Mouse (Mus musculus): Measurements from ENCODE around the gene Pfkfb4. TPM values are rescaled to one million over a fixed set of nuclear protein-coding genes. Genes with fewer than 3 reads are reported as not detected.

The Pfkfb4 gene
- polyA plus RNA-seq, 1 experiment from 2014 or later, result 22.9 TPM

DNA sequence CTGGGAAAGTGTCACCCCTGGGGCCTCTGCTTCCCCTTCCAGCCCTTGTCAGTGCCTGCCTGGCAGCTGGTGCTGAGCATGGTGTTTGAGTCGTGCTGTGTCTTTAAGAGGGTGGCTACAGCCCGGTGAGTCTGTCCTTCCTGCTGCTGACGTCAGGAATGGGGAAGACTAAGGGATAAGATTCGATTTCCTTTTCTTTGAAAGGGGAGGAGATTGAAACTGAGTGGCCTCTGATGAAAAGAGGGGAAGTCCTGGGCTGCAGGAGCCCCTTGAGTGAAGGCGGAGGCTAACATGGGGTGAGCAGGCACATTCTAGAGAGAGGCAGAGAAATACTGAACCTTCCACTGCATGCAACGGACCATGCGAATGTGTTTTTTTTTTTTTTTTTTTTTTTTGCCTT lies 63.1 kb downstream of the Pfkfb4 start:
- no peaks in the 10 kb centered on the region for H3K27me3 ChIP-seq (replicated peaks)
- H3K4me1 ChIP-seq, result peaks cover 25% of the 10 kb centered on the region
- no peaks in the 10 kb centered on the region for H3K9me3 ChIP-seq
- H3K4me2 ChIP-seq (replicated peaks), result peak overlapping the region; percentile 40
- peak; percentile 48; the same call in 1 of the 2 replicates for ATAC-seq (ENCODE audit: low FRiP score, low read depth)
- H3K36me3 ChIP-seq, result peaks cover 29% of the 10 kb centered on the region
- H3K27ac ChIP-seq, result no peak overlapping the region
- 0 out of 2 replicates have a peak overlapping the region, but pooled peaks have one; percentile 15 for H3K4me3 ChIP-seq
- 0 out of 2 replicates have a peak overlapping the region, but pooled peaks have one; percentile 21 for H3K9ac ChIP-seq
- 15% methylated on average over 7 of the region's 7 CpGs for WGBS

DNA sequence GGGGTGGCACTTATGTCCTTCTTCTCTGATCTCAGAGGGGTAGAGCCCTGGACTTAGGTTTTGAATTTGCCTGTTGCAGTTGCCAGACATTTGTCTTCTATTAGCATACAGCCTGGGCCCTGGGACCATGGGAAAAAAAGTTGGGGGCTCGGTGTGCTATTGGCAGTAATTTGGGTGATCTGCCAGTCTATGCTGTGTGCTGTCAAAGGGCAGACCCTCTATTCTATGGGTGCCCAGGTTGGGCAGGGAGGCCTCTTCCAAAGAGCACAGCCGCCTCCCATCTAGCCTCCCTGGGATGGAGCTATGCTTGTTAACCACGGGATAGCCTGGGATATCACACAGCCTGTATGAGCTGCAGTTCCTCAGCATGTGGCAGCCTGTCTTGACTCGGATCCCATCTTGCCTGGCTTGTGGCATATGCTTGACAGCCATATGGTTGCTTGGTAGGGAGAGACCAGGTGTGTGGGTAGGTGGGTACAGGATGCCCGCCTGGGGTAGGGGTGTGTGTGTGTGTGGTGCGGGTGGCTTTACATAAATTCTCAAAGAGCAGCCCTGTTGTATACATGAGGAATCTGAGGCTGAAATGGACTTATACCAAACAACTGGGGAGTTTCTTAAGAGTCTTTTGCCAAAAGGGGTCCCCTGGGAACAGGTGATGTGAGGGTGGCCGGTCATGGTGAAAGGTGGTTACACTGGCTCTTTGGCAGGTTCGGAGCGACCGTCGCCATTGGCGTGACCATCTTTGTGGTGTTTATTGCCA lies 63.9 kb downstream of the Pfkfb4 start:
- Histone ChIP-seq H3K4me2 (replicated peaks) (peak overlapping the region; percentile 40), H3K27ac (no peak overlapping the region), H3K27me3 (replicated peaks) (no peaks in the 10 kb centered on the region), H3K36me3 (peaks cover 36% of the 10 kb centered on the region), H3K4me3 (0 out of 2 replicates have a peak overlapping the region, but pooled peaks have one; percentile 15), H3K9ac (0 out of 2 replicates have a peak overlapping the region, but pooled peaks have one; percentile 21), H3K4me1 (peaks cover 25% of the 10 kb centered on the region), H3K9me3 (no peaks in the 10 kb centered on the region)
- ATAC-seq (ENCODE audit: low FRiP score, low read depth), result no peak
- 93% methylated on average over 12 of the region's 12 CpGs for WGBS

DNA sequence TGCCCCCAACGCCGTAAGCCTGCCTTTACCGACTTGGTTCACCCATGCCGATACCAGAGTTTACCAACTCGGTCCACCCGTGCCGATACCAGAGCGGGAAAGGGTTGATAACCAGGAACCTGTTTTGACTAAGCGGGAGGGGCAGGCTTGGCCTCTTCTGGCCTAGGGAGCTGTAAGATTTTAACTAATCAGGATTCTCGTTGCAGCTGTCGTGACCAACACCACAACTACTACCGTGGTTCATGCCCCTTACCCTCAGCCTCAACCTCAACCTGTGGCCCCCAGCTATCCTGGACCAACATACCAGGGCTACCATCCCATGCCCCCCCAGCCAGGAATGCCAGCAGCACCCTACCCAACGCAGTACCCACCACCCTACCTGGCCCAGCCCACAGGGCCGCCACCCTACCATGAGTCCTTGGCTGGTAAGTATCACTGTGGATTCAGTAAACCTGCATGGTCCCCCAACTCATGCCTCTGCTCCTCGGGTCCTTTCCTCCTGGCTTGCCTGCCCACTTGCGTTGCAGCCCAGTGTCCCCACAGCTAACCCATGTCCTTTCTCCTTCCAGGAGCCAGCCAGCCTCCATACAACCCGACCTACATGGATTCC lies 64.6 kb downstream of the Pfkfb4 start:
- Histone ChIP-seq H3K36me3 (peaks cover 42% of the 10 kb centered on the region), H3K9ac (no peak overlapping the region), H3K27me3 (replicated peaks) (no peaks in the 10 kb centered on the region), H3K4me1 (peaks cover 25% of the 10 kb centered on the region), H3K9me3 (no peaks in the 10 kb centered on the region), H3K4me2 (replicated peaks) (no peak overlapping the region), H3K4me3 (no peak overlapping the region), H3K27ac (no peak overlapping the region)
- 93% methylated on average over 17 of the region's 17 CpGs for WGBS
- ATAC-seq (ENCODE audit: low FRiP score, low read depth), result no peak

DNA sequence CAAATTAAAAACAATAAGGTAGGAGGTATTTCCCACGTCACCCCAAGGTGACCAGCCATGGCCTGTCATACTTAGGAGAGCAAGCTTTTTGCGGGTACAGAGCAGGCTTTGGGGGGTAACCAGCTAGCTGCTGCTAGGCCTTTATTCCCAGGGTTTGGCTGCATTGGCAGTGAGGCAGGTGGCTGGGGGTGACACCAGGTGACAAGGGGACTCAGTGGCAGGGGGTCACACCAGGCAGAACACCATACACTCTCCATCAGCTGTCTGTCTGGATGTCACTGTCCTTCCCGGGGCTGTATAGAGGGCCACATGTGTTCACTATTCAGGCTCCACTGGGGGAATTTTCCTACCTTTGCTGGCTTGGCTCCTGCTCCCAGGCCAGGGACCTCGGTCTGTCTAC lies 65.3 kb downstream of the Pfkfb4 start:
- Histone ChIP-seq H3K9ac (no peak overlapping the region), H3K9me3 (no peaks in the 10 kb centered on the region), H3K4me1 (peaks cover 25% of the 10 kb centered on the region), H3K36me3 (peaks cover 45% of the 10 kb centered on the region), H3K27me3 (replicated peaks) (no peaks in the 10 kb centered on the region), H3K4me3 (no peak overlapping the region), H3K4me2 (replicated peaks) (no peak overlapping the region), H3K27ac (no peak overlapping the region)
- 95% methylated on average over 4 of the region's 4 CpGs for WGBS
- ATAC-seq (ENCODE audit: low FRiP score, low read depth), result no peak

DNA sequence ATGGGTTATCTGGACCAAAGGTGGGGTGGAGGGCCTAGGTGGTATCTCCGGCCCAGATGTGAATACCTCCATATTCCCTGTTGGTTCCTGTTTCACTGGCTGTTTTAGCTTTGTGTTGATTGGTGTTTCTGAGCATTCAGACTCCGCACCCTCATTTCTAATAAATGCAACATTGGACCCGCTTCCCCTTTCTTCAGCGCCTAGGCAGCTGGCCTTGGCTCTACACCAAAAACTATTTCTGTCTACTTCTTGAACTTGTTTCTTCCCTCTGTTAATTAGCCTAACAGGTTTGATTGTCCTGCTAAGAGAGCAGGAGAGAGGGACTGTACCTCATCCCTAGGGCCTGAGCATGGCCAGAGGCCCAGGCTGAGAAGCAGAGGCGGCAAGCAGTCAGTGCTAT lies 66.0 kb downstream of the Pfkfb4 start:
- H3K27ac ChIP-seq, result no peak overlapping the region
- no peak overlapping the region for H3K4me3 ChIP-seq
- no peak overlapping the region for H3K4me2 ChIP-seq (replicated peaks)
- WGBS, result 98% methylated on average over 5 of the region's 5 CpGs
- peaks cover 47% of the 10 kb centered on the region for H3K36me3 ChIP-seq
- H3K9ac ChIP-seq, result no peak overlapping the region
- ATAC-seq (ENCODE audit: low FRiP score, low read depth), result no peak
- H3K27me3 ChIP-seq (replicated peaks), result no peaks in the 10 kb centered on the region
- H3K4me1 ChIP-seq, result peaks cover 25% of the 10 kb centered on the region
- no peaks in the 10 kb centered on the region for H3K9me3 ChIP-seq

DNA sequence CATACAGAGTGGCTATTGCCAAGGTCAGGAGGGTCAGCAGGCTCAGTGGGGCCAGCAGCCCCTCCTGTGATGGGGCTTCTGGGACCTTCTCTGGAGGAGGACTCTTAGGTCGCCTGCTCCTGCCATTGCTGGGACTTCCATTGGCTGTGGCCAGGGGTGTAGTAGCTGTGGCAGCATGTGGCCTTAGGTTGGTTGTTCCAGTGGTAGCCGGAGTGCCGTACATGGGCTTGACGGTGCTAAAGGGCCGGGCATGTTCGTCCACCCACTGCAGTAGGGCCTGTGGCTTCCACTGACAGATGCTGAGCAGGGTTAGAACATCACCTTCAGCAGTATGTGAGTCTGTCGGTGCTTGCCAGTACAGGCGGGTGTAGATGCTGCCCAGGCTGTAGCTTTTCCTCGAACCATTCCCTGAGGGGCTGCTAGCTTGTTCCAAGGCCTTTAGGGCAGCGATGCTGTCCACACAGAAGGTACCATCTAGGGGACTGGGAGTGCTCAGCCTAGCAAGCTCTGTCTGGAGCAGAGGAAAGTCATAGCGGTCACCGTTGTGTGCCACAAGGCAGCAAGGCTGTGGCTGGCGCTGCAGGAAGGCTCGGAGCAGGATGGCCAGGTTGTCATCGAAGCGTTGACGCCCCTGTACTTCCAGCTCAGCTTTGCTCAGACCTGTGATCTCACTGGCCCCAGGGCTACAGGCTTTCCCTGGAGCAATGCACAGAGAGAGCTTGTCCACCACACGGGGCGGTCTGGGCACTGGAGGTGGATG lies 66.6 kb downstream of the Pfkfb4 start:
- no peaks in the 10 kb centered on the region for H3K27me3 ChIP-seq (replicated peaks)
- H3K4me1 ChIP-seq, result peaks cover 25% of the 10 kb centered on the region
- ATAC-seq (ENCODE audit: low FRiP score, low read depth), result no peak
- 95% methylated on average over 19 of the region's 19 CpGs for WGBS
- no peak overlapping the region for H3K4me3 ChIP-seq
- H3K27ac ChIP-seq, result no peak overlapping the region
- no peak overlapping the region for H3K4me2 ChIP-seq (replicated peaks)
- H3K9ac ChIP-seq, result 0 out of 2 replicates have a peak overlapping the region, but pooled peaks have one; percentile 55
- peaks cover 53% of the 10 kb centered on the region for H3K36me3 ChIP-seq
- no peaks in the 10 kb centered on the region for H3K9me3 ChIP-seq

DNA sequence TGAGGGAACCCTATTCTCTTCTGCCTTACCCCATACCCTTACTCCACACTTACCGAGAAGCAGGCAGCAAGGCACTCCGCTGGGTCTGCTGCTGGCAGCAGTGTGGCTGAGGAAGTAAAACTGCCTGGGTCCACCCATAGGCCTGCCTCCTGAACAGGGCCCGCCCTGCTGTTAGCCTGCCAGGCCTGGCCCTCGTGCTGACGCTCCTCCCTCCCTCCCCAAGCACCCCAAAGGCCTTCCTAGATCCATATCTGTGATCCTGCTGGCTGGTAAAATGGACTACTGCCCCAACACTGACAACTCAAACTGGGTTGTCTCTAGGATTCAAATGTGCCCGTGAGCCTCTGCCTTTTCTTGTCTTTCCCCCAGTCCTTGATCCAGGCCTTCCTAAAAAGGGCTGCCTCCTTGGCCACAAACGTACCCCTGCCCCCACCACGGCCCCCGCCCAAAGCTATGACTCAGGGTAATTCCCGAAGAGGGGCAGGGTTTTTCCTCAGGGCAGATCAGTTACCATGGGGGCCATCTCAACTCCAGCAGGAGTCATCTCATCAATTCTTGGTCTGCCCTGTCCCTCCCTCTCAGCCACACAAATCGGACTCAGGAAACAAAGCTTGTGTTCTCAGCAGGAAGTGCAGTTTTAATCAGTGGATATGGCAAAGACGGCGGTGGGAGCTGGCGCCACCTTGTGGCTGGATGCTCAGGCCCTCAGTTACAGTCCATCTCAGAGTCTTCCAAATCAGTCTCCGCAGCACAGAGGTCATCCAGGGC lies 67.7 kb downstream of the Pfkfb4 start, which contains the start of gene Trex1:
TSS of gene Trex1 (minus strand) at position 599 of the 768 bp plus-strand sequence.
- H3K4me2 ChIP-seq (replicated peaks), result peak within 1 kb of the TSS; percentile 56
- H3K4me1 ChIP-seq, result peaks cover 25% of the 10 kb centered on the region
- 31% methylated on average over 15 of the region's 15 CpGs for WGBS
- no peaks in the 10 kb centered on the region for H3K9me3 ChIP-seq
- H3K4me3 ChIP-seq, result peak within 1 kb of the TSS; percentile 27; the same call in 1 of the 2 replicates
- peak; percentile 48 for ATAC-seq (ENCODE audit: low FRiP score, low read depth)
- no peaks in the 10 kb centered on the region for H3K27me3 ChIP-seq (replicated peaks)
- peaks cover 65% of the 10 kb centered on the region for H3K36me3 ChIP-seq
- peak within 1 kb of the TSS; percentile 50; the same call in 1 of the 2 replicates for H3K27ac ChIP-seq
- peak within 1 kb of the TSS; percentile 55 for H3K9ac ChIP-seq

DNA sequence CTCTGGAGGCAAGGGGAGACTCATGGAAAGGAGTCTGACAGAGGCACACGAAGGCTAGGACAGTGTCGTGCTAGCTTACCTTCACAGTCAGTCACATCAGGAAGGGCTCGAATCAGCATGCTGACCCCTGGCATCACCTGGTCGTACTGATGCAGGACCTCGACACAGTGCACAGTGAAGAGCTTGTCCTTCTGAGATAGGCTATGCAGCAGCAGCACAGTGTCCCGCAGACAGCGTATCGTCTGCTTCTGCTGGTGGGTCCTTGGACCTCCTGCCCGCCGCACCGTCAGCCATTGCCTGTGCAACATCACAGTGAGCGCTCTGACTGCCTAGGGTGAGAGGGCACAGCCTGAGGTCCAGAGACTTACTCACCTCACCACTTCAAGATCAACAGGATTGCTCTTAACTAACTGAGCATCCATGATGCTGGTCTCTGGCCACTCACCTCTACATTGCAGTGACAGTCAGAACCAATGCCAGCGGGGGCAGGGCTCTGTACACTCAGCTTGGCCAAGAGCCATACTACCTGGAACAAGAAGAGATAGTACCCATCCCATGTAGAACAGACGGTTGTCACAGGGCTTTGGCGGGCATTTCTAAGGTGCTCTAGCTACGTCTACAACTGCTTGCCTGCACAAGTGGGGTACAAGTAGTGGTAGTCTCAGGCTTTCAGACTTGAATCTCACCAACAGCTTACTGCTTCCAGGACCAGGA lies 68.8 kb downstream of the Pfkfb4 start:
- no peak overlapping the region for H3K9ac ChIP-seq
- H3K4me2 ChIP-seq (replicated peaks), result no peak overlapping the region
- no peak for ATAC-seq (ENCODE audit: low FRiP score, low read depth)
- 94% methylated on average over 16 of the region's 16 CpGs for WGBS
- peaks cover 75% of the 10 kb centered on the region for H3K36me3 ChIP-seq
- H3K4me1 ChIP-seq, result peaks cover 16% of the 10 kb centered on the region
- no peaks in the 10 kb centered on the region for H3K9me3 ChIP-seq
- no peak overlapping the region for H3K4me3 ChIP-seq
- no peak overlapping the region for H3K27ac ChIP-seq
- H3K27me3 ChIP-seq (replicated peaks), result no peaks in the 10 kb centered on the region

DNA sequence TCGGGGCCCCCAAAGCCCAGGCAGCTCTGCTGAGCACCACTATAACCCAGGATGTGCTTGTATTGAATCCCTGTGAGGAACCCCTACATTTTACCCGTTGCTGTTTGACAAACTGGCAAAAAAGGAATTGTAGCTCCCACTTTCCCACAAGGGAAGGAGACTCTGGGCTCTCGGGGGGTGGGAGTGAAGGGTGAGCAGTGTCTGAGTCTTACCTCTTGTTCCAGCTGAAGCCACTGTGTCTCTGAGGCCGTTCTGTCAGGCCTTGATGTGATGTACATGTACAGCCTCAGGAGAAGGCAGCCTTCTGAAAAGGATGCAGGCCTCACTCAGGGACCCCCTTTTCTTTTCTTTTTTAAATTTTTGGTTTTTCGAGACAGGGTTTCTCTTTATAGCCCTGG lies 69.3 kb downstream of the Pfkfb4 start:
- H3K4me3 ChIP-seq, result no peak overlapping the region
- H3K9me3 ChIP-seq, result no peaks in the 10 kb centered on the region
- no peak overlapping the region for H3K4me2 ChIP-seq (replicated peaks)
- no peak overlapping the region for H3K27ac ChIP-seq
- peaks cover 12% of the 10 kb centered on the region for H3K4me1 ChIP-seq
- no peaks in the 10 kb centered on the region for H3K27me3 ChIP-seq (replicated peaks)
- no peak overlapping the region for H3K9ac ChIP-seq
- no peak for ATAC-seq (ENCODE audit: low FRiP score, low read depth)
- peaks cover 80% of the 10 kb centered on the region for H3K36me3 ChIP-seq
- WGBS, result 91% methylated on average over 5 of the region's 5 CpGs

DNA sequence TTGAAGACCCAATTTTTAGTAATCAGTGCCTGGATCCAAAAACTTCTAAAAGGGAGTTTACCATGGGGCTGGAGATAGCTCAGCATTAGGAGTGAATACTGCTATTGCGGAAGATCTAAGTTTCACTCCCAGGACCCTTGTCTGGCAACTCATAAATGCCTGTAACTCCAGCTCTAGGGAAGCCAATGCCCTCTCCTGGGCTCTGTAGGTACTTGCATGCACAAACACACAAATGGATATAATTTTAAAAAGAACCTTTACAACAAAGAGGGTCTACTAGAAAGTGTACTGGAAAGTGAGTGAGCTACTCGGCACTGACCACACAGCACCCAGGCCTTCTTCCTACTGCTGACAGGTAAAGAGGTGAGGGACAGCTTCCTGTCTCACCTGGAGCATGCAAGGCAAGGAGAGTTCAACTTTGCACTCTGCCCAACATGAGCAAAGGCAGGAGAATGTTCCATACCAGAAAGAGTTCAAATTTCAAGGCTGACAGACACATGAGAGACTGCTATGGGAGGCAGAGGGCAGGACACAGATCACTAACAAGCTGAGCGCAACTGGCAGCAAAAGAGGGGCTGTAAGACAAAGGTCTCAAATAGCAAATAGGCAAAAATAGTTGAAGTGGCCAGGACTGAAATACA lies 76.6 kb downstream of the Pfkfb4 start:
- H3K4me1 ChIP-seq, result peaks cover 10% of the 10 kb centered on the region
- H3K4me2 ChIP-seq (replicated peaks), result no peak overlapping the region
- H3K9ac ChIP-seq, result no peak overlapping the region
- peaks cover 83% of the 10 kb centered on the region for H3K36me3 ChIP-seq
- H3K27ac ChIP-seq, result no peak overlapping the region
- H3K27me3 ChIP-seq (replicated peaks), result no peaks in the 10 kb centered on the region
- no peak for ATAC-seq (ENCODE audit: low FRiP score, low read depth)
- no peak overlapping the region for H3K4me3 ChIP-seq
- no peaks in the 10 kb centered on the region for H3K9me3 ChIP-seq
- WGBS, result 97% methylated on average over 3 of the region's 3 CpGs
